Mouse (Mus musculus): Measurements from ENCODE around the gene Zkscan8.
"Not testable (repeated sequence)": the region's sequence is repeated elsewhere in the genome, so short reads cannot be mapped to it uniquely, and the experiment has no call there.

The Zkscan8 gene

GRCm38 (mm10) chr13:21530781-21531201 is at the start of gene Zkscan8:
TSS of gene Zkscan8 (minus strand) at chr13:21531120.
- DNase-seq = peak; percentile 92

- no peak for DNase-seq
Measured at GRCm38 (mm10) chr13:21559793-21560192, 28.9 kb upstream of the Zkscan8 start, which contains the start of gene Olfr1535. TSS of gene Olfr1535 (minus strand) at chr13:21559893.

- DNase-seq = no peak
Measured at GRCm38 (mm10) chr13:21550416-21551110, 19.6 kb upstream of the Zkscan8 start.

GRCm38 (mm10) chr13:21549487-21549886 is 18.6 kb upstream of the Zkscan8 start:
- no peak for DNase-seq

- DNase-seq = no peak
Measured at GRCm38 (mm10) chr13:21542708-21543107, 11.8 kb upstream of the Zkscan8 start, which contains the start of gene Olfr1366. TSS of gene Olfr1366 (minus strand) at chr13:21542808.

- peak; percentile 11 for DNase-seq
Measured at GRCm38 (mm10) chr13:21530136-21530535, 784 bp downstream of the Zkscan8 start.

- peak; percentile 92 for DNase-seq
Measured at GRCm38 (mm10) chr13:21506221-21506649, 24.7 kb downstream of the Zkscan8 start.

- no peak for DNase-seq
Measured at GRCm38 (mm10) chr13:21502296-21502695, 28.6 kb downstream of the Zkscan8 start.

GRCm38 (mm10) chr13:21501182-21501581 is 29.7 kb downstream of the Zkscan8 start, which contains the start of gene Gm11273:
TSS of gene Gm11273 (minus strand) at chr13:21501418.
- not testable (repeated sequence) for DNase-seq

GRCm38 (mm10) chr13:21495080-21495479 is 35.8 kb downstream of the Zkscan8 start, which contains the start of gene AK157302:
TSS of gene AK157302 (plus strand) at chr13:21495223.
- DNase-seq = no peak

GRCm38 (mm10) chr13:21492847-21493246 is 38.1 kb downstream of the Zkscan8 start:
- no peak for DNase-seq

GRCm38 (mm10) chr13:21486881-21487280 is 44.0 kb downstream of the Zkscan8 start:
- DNase-seq = no peak

- DNase-seq = peak; percentile 80
Measured at GRCm38 (mm10) chr13:21478759-21479670, 51.9 kb downstream of the Zkscan8 start, which contains the start of the genes Zkscan4 and Gm10065. TSS of gene Zkscan4 (plus strand) at chr13:21478907. TSS of gene Gm10065 (minus strand) at chr13:21479441.

- DNase-seq = no peak
Measured at GRCm38 (mm10) chr13:21472427-21472826, 58.5 kb downstream of the Zkscan8 start.

- DNase-seq = no peak
Measured at GRCm38 (mm10) chr13:21469097-21469496, 61.8 kb downstream of the Zkscan8 start.

- DNase-seq = peak; percentile 93
Measured at GRCm38 (mm10) chr13:21468061-21469019, 62.6 kb downstream of the Zkscan8 start, which contains the start of gene Nkapl. TSS of gene Nkapl (minus strand) at chr13:21468509.

- DNase-seq = no peak
Measured at GRCm38 (mm10) chr13:21467336-21467735, 63.6 kb downstream of the Zkscan8 start.
